Mouse (Mus musculus): ENCODE results near the gene Kifc5b. TPM values are rescaled to one million over a fixed set of nuclear protein-coding genes. Genes with fewer than 3 reads are reported as not detected.
A peak's percentile ranks its signal among the peaks of the same experiment; 100 is the strongest.

The Kifc5b gene
- polyA plus RNA-seq, 1 experiment: 43.0 TPM

DNA sequence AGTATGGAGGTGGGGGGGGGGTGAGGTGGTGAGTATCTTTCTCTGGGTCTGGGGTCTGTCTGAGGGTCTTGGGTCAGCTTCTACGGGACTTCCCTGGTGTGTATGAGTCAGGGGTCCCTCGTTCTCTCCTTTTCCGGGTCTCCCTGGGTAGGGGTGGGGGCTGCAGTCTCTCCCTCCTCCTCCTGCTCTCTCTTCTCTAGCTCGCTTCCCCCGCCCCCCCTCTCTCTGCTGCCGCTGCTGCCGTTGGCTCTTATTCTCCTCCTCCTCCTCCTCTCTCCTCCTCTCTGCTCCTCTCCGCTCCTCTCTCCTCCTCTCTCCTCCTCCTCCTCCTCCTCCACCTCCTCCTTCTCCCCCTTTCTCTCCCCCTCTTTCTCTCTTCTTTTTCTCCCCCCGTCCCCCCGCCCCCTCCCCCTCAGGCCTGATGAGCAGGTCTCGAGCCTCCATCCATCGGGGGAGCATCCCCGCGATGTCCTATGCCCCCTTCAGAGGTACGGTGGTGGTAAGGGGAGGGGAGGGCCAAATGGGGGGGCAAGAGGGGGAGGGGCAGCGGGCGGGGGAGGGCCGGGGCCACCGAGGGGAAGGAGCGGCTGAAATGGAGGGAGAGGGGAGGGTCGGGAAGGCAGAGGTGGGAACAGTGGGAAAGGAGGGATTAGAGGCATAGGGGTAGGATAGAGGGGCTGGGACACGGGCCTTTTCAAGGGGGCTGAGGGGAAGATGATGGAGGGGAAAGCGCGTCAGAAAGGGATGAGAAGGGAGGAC, 24.3 kb downstream of the Kifc5b start, which contains the start of gene Syngap1:
Gene Syngap1, plus strand, starts transcription at position 223 of the 759 bp plus-strand sequence.
- 0 out of 2 replicates have a peak, but pooled peaks cover 8% of the 10 kb centered on the region for H3K36me3 ChIP-seq (ENCODE audit: control insufficient read depth, insufficient read depth, low read length, poor library complexity, severe bottlenecking)
- no peaks in the 10 kb centered on the region for H3K9me3 ChIP-seq (replicated peaks; ENCODE audit: control insufficient read depth, insufficient read depth, low read length, poor library complexity, severe bottlenecking)
- H3K4me1 ChIP-seq (ENCODE audit: control insufficient read depth, insufficient read depth, low read length): no peaks in the 10 kb centered on the region
- H3K27me3 ChIP-seq (ENCODE audit: control insufficient read depth, insufficient read depth, low read length, poor library complexity, severe bottlenecking): no peaks in the 10 kb centered on the region
- TF ChIP-seq CTCF (IDR thresholded peaks at IDR 0.05; ENCODE audit: low read depth, low read length) (no peak), EP300 (IDR thresholded peaks at IDR 0.05; ENCODE audit: insufficient read depth, low read depth, low read length) (no peak), POLR2A (IDR thresholded peaks at IDR 0.05; ENCODE audit: insufficient read depth, low read length) (no peak)
- peak within 1 kb of the TSS; percentile 71 for H3K4me3 ChIP-seq (ENCODE audit: low read depth, low read length)
- H3K27ac ChIP-seq (ENCODE audit: insufficient read depth, low read length): peak within 1 kb of the TSS; percentile 62
- peak within 1 kb of the TSS; percentile 79 for H3K9ac ChIP-seq (ENCODE audit: low read depth, poor library complexity, severe bottlenecking)

- TF ChIP-seq CTCF (IDR thresholded peaks at IDR 0.05; ENCODE audit: low read depth, low read length) (no peak), POLR2A (IDR thresholded peaks at IDR 0.05; ENCODE audit: insufficient read depth, low read length) (no peak), EP300 (IDR thresholded peaks at IDR 0.05; ENCODE audit: insufficient read depth, low read depth, low read length) (no peak)
- H3K27ac ChIP-seq (ENCODE audit: insufficient read depth, low read length): no peak overlapping the region
- peak overlapping the region; percentile 79 for H3K9ac ChIP-seq (ENCODE audit: low read depth, poor library complexity, severe bottlenecking)
- H3K9me3 ChIP-seq (replicated peaks; ENCODE audit: control insufficient read depth, insufficient read depth, low read length, poor library complexity, severe bottlenecking): no peaks in the 10 kb centered on the region
- peak overlapping the region; percentile 54 for H3K4me3 ChIP-seq (ENCODE audit: low read depth, low read length)
- H3K27me3 ChIP-seq (ENCODE audit: control insufficient read depth, insufficient read depth, low read length, poor library complexity, severe bottlenecking): no peaks in the 10 kb centered on the region
- H3K4me1 ChIP-seq (ENCODE audit: control insufficient read depth, insufficient read depth, low read length): no peaks in the 10 kb centered on the region
- 0 out of 2 replicates have a peak, but pooled peaks cover 5% of the 10 kb centered on the region for H3K36me3 ChIP-seq (ENCODE audit: control insufficient read depth, insufficient read depth, low read length, poor library complexity, severe bottlenecking)
Observed at GRCm38 (mm10) chr17:26941841-26942570, 25.1 kb downstream of the Kifc5b start.

- Histone ChIP-seq H3K4me3 (ENCODE audit: low read depth, low read length) (peak overlapping the region; percentile 81), H3K9me3 (replicated peaks; ENCODE audit: control insufficient read depth, insufficient read depth, low read length, poor library complexity, severe bottlenecking) (no peaks in the 10 kb centered on the region), H3K4me1 (ENCODE audit: control insufficient read depth, insufficient read depth, low read length) (no peaks in the 10 kb centered on the region), H3K36me3 (ENCODE audit: control insufficient read depth, insufficient read depth, low read length, poor library complexity, severe bottlenecking) (no peaks in the 10 kb centered on the region), H3K9ac (ENCODE audit: low read depth, poor library complexity, severe bottlenecking) (peak overlapping the region; percentile 64), H3K27me3 (ENCODE audit: control insufficient read depth, insufficient read depth, low read length, poor library complexity, severe bottlenecking) (no peaks in the 10 kb centered on the region; the same call in 1 of the 2 replicates), H3K27ac (ENCODE audit: insufficient read depth, low read length) (no peak overlapping the region)
- no peak for TF ChIP-seq POLR2A (IDR thresholded peaks at IDR 0.05; ENCODE audit: insufficient read depth, low read length)
Observed at GRCm38 (mm10) chr17:26945824-26946495, 29.1 kb downstream of the Kifc5b start.

GRCm38 (mm10) chr17:26946567-26946966, 29.7 kb downstream of the Kifc5b start:
- peak; percentile 13 for TF ChIP-seq CTCF (IDR thresholded peaks at IDR 0.05; ENCODE audit: low read depth, low read length)
- TF ChIP-seq EP300 (IDR thresholded peaks at IDR 0.05; ENCODE audit: insufficient read depth, low read depth, low read length): no peak
- TF ChIP-seq POLR2A (IDR thresholded peaks at IDR 0.05; ENCODE audit: insufficient read depth, low read length): no peak
- Histone ChIP-seq H3K27me3 (ENCODE audit: control insufficient read depth, insufficient read depth, low read length, poor library complexity, severe bottlenecking) (no peaks in the 10 kb centered on the region; the same call in 1 of the 2 replicates), H3K36me3 (ENCODE audit: control insufficient read depth, insufficient read depth, low read length, poor library complexity, severe bottlenecking) (no peaks in the 10 kb centered on the region), H3K9ac (ENCODE audit: low read depth, poor library complexity, severe bottlenecking) (peak overlapping the region; percentile 64), H3K9me3 (replicated peaks; ENCODE audit: control insufficient read depth, insufficient read depth, low read length, poor library complexity, severe bottlenecking) (no peaks in the 10 kb centered on the region), H3K4me1 (ENCODE audit: control insufficient read depth, insufficient read depth, low read length) (peaks cover 1% of the 10 kb centered on the region), H3K4me3 (ENCODE audit: low read depth, low read length) (peak overlapping the region; percentile 81), H3K27ac (ENCODE audit: insufficient read depth, low read length) (no peak overlapping the region)

GRCm38 (mm10) chr17:26947231-26948100, 30.6 kb downstream of the Kifc5b start:
- Histone ChIP-seq H3K4me3 (ENCODE audit: low read depth, low read length) (no peak overlapping the region), H3K36me3 (ENCODE audit: control insufficient read depth, insufficient read depth, low read length, poor library complexity, severe bottlenecking) (no peaks in the 10 kb centered on the region), H3K27me3 (ENCODE audit: control insufficient read depth, insufficient read depth, low read length, poor library complexity, severe bottlenecking) (no peaks in the 10 kb centered on the region; the same call in 1 of the 2 replicates), H3K27ac (ENCODE audit: insufficient read depth, low read length) (no peak overlapping the region), H3K9ac (ENCODE audit: low read depth, poor library complexity, severe bottlenecking) (peak overlapping the region; percentile 64; the same call in 1 of the 2 replicates), H3K4me1 (ENCODE audit: control insufficient read depth, insufficient read depth, low read length) (peaks cover 1% of the 10 kb centered on the region), H3K9me3 (replicated peaks; ENCODE audit: control insufficient read depth, insufficient read depth, low read length, poor library complexity, severe bottlenecking) (no peaks in the 10 kb centered on the region)
- TF ChIP-seq CTCF (IDR thresholded peaks at IDR 0.05; ENCODE audit: low read depth, low read length): no peak
- no peak for TF ChIP-seq POLR2A (IDR thresholded peaks at IDR 0.05; ENCODE audit: insufficient read depth, low read length)
- TF ChIP-seq EP300 (IDR thresholded peaks at IDR 0.05; ENCODE audit: insufficient read depth, low read depth, low read length): no peak

Measured in ES-Bruce4 (cell line).